Mouse (Mus musculus) midbrain, embryonic 14.5 days (tissue): ENCODE measurements at regions not wholly inside any gene's neighbourhood (a gene's known extent, or its start where the extent isn't known, plus 50 kb on each side); places are given as distances from the start of the nearest gene placed in this dataset.

Experiments
- ATAC-seq: fragments of 200-750 bp; cut with Nextera tagmentation; 2 replicates; pipeline ENCODE4 v1.8.0; 2017; ENCODE audit warnings: moderate number of reproducible peaks, moderate library complexity; ENCODE audit not compliant: low FRiP score, low TSS enrichment
- DNase-seq: peaks from one replicate; pipeline ENCODE4 v3.0.0-alpha.2; 2015
- H3K27ac ChIP-seq: fragments of 300-500 bp; sonication (generic); replicated peaks from 2 replicates; pipeline ENCODE4 v1.5.1; 2014; ENCODE audit warnings: mild to moderate bottlenecking, low read depth, low read length, moderate library complexity
- H3K27me3 ChIP-seq: fragments of 300-500 bp; sonication (generic); 2 replicates; pipeline ENCODE4 v1.6.1; 2014; ENCODE audit warnings: low read length, control low read depth, mixed read lengths; ENCODE audit not compliant: control insufficient read depth, insufficient read depth
- H3K36me3 ChIP-seq: fragments of 300-500 bp; sonication (generic); 2 replicates; pipeline ENCODE4 v1.6.1; 2014; ENCODE audit warnings: low read length, control low read depth; ENCODE audit not compliant: control insufficient read depth, insufficient read depth
- H3K4me1 ChIP-seq: fragments of 300-500 bp; sonication (generic); 2 replicates; pipeline ENCODE4 v1.6.1; 2014; ENCODE audit warnings: mild to moderate bottlenecking, antibody characterized with exemption, low read length, control low read depth; ENCODE audit not compliant: control insufficient read depth, insufficient read depth
- H3K4me2 ChIP-seq: fragments of 300-500 bp; sonication (generic); 2 replicates; pipeline ENCODE4 v1.6.1; 2014; ENCODE audit warnings: mild to moderate bottlenecking, low read length, moderate library complexity
- H3K4me3 ChIP-seq: fragments of 300-500 bp; sonication (generic); replicated peaks from 2 replicates; pipeline ENCODE4 v1.5.1; 2014; ENCODE audit warnings: low read depth, low read length
- H3K9ac ChIP-seq: fragments of 300-500 bp; sonication (generic); replicated peaks from 2 replicates; pipeline ENCODE4 v1.6.1; 2014; ENCODE audit warnings: mild to moderate bottlenecking, low read length, moderate library complexity
- H3K9me3 ChIP-seq: fragments of 300-500 bp; sonication (generic); 2 replicates; pipeline ENCODE4 v1.6.1; 2016; ENCODE audit warnings: low read length, control low read depth, mixed read lengths; ENCODE audit not compliant: control insufficient read depth
- WGBS: fragments of 180-500 bp; shearing (Covaris S2); extraction: QIAGEN DNeasy Blood & Tissue Kit; methylation state at CpG from one replicate; pipeline ENCODE4 v1.1.7; 2014; 5-methylcytosine and 5-hydroxymethylcytosine counted together

DNA sequence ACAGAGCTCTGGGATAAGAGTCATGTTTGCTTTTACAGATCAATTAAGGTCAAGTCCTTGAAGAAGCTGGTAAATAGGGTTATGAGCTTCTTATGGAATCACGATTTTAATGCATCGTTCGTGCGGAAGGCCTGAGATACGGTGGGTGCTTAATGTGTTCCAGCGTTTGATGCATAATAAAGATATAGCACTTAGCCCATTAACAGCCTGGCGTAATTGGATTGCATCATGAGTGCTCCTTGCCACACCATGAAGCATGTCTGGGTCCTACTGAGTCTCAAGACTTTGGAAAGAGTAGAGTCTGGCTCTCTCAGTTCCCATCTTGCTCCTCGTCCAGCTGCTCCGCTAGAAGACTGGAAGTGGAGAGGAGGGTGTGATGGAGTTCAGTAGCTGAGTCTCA lies 72.6 kb downstream of the Zfp36l1 start:
- no peaks in the 10 kb centered on the region for H3K27me3 ChIP-seq
- ATAC-seq (no peak), DNase-seq (no peak)
- H3K9me3 ChIP-seq, result no peaks in the 10 kb centered on the region
- H3K4me2 ChIP-seq, result no peak overlapping the region
- no peak overlapping the region for H3K27ac ChIP-seq
- no peak overlapping the region for H3K4me3 ChIP-seq
- no peak overlapping the region for H3K9ac ChIP-seq
- 93% methylated on average over 9 of the region's 9 CpGs for whole genome bisulfite sequencing
- no peaks in the 10 kb centered on the region for H3K36me3 ChIP-seq
- H3K4me1 ChIP-seq, result no peaks in the 10 kb centered on the region

DNA sequence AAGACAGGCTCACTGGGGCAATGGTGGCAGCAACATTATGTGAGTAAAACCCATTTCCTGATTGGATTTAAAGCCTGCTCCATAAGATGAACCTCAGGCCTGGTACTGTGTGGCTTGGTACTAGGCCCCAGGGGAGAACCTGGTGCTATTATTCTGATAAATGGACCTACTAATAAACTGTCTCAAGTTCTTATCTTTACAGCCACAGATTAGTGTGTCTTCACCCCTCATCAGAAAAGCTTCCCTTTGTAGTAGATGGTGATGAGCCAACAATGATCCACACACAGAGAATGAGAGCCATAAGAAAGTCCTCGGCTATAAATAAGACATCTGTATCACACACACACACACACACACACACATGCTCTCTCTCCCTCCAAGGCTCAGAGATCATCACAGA lies 73.7 kb downstream of the Zfp36l1 start:
- no peak overlapping the region for H3K4me3 ChIP-seq
- ATAC-seq, result no peak
- H3K36me3 ChIP-seq, result no peaks in the 10 kb centered on the region
- H3K4me1 ChIP-seq, result no peaks in the 10 kb centered on the region
- H3K27me3 ChIP-seq, result no peaks in the 10 kb centered on the region
- H3K4me2 ChIP-seq, result no peak overlapping the region
- 81% methylated on average over 1 of the region's 1 CpGs for WGBS
- no peak overlapping the region for H3K9ac ChIP-seq
- H3K27ac ChIP-seq, result no peak overlapping the region
- DNase-seq, result no peak
- H3K9me3 ChIP-seq, result no peaks in the 10 kb centered on the region

GRCm38 (mm10) chr12:80035500-80036271 lies 77.1 kb downstream of the Zfp36l1 start:
- 85% methylated on average over 6 of the region's 6 CpGs for WGBS
- Histone ChIP-seq H3K27me3 (no peaks in the 10 kb centered on the region), H3K27ac (no peak overlapping the region), H3K36me3 (no peaks in the 10 kb centered on the region), H3K9ac (no peak overlapping the region), H3K4me1 (no peaks in the 10 kb centered on the region), H3K4me2 (no peak overlapping the region), H3K4me3 (no peak overlapping the region), H3K9me3 (no peaks in the 10 kb centered on the region)
- DNase-seq (no peak), ATAC-seq (no peak)

- 63% methylated on average over 4 of the region's 4 CpGs for WGBS
- DNase-seq, result no peak
Measured at GRCm38 (mm10) chr12:80034963-80035411, 77.8 kb downstream of the Zfp36l1 start.

DNA sequence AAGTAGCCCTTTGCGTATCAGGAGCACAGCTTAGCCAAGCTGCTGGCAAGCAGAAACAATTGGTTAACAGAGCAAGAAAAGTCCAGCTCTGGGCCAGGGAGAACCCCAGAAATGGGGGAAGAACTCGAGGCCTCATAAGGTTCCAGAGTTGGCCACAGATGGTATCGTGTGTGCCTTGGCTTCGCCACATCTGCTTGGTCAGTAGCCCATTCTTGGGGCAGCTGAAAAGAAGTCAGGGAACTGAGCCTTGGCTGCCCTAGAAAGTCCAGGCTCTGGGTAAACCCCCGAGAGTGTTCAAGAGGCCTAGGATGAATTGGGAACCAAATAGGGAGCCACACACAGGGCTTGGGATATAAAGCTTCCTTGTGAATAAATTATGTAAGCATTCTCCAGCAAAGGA lies 78.7 kb downstream of the Zfp36l1 start:
- ATAC-seq (no peak), DNase-seq (no peak)
- H3K36me3 ChIP-seq, result no peaks in the 10 kb centered on the region
- 90% methylated on average over 5 of the region's 5 CpGs for WGBS
- no peak overlapping the region for H3K4me3 ChIP-seq
- H3K4me1 ChIP-seq, result no peaks in the 10 kb centered on the region
- no peak overlapping the region for H3K9ac ChIP-seq
- no peak overlapping the region for H3K27ac ChIP-seq
- H3K27me3 ChIP-seq, result no peaks in the 10 kb centered on the region
- H3K9me3 ChIP-seq, result no peaks in the 10 kb centered on the region
- H3K4me2 ChIP-seq, result no peak overlapping the region

More at GRCm38 (mm10) chr12:80034963-80035411, 77.8 kb downstream of the Zfp36l1 start:
- H3K4me2 ChIP-seq, result no peak overlapping the region
- H3K4me1 ChIP-seq, result no peaks in the 10 kb centered on the region
- H3K9ac ChIP-seq, result no peak overlapping the region
- no peak overlapping the region for H3K4me3 ChIP-seq
- H3K27me3 ChIP-seq, result no peaks in the 10 kb centered on the region
- no peaks in the 10 kb centered on the region for H3K36me3 ChIP-seq
- no peaks in the 10 kb centered on the region for H3K9me3 ChIP-seq
- ATAC-seq, result no peak
- H3K27ac ChIP-seq, result no peak overlapping the region

DNA sequence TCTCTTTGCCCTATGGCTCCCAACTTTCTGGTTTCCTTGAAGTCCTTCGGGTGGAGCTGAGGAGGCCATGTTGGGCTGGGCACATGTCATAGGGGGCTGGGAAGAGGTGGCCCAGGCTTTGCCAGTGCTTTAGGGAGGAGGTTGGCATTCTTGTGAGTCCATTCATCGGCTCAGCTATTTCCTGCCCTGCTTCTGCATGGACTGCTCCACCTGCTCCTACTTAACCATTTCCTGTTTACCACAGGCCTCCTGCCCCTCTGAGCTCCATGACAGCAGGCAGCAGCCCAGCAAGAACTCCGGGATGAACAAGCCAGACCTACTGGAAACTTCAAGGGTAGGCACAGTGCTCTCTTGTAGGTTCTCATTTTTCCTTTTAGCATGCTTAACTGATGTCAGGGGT lies 80.3 kb downstream of the Zfp36l1 start:
- no peaks in the 10 kb centered on the region for H3K4me1 ChIP-seq
- H3K4me2 ChIP-seq, result no peak overlapping the region
- no peaks in the 10 kb centered on the region for H3K9me3 ChIP-seq
- no peak overlapping the region for H3K9ac ChIP-seq
- no peak for DNase-seq
- 91% methylated on average over 3 of the region's 3 CpGs for WGBS
- H3K4me3 ChIP-seq, result no peak overlapping the region
- ATAC-seq, result no peak
- H3K27me3 ChIP-seq, result no peaks in the 10 kb centered on the region
- no peak overlapping the region for H3K27ac ChIP-seq
- H3K36me3 ChIP-seq, result no peaks in the 10 kb centered on the region

DNA sequence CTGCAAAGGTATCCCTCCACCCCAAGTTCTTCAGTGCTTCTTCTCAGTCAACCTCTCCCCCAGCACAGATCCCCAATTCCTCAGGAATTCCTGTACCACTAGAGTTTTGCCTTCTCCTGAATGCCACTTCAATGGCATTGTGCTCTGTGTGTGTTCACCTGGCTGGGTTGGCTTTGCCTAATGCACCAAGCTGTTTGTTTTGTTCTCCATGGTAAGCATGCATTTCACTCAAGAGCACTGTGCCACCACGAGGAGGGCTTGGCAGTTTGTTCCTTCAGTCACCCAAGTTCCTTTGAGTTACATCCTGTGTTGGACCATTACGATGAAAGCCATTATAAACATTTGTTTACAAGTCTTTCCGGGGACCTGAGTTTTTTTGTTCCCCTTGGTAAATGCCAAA lies 84.5 kb downstream of the Zfp36l1 start:
- Histone ChIP-seq H3K36me3 (no peaks in the 10 kb centered on the region), H3K4me2 (no peak overlapping the region), H3K27me3 (no peaks in the 10 kb centered on the region), H3K9ac (no peak overlapping the region), H3K9me3 (no peaks in the 10 kb centered on the region), H3K4me1 (no peaks in the 10 kb centered on the region), H3K27ac (no peak overlapping the region), H3K4me3 (no peak overlapping the region)
- DNase-seq (no peak), ATAC-seq (no peak)
- WGBS, result 85% methylated on average over 3 of the region's 3 CpGs

- DNase-seq, result peak; percentile 72
- WGBS, result 8% methylated on average over 18 of the region's 18 CpGs
- H3K9ac ChIP-seq, result no peak overlapping the region
Measured at GRCm38 (mm10) chr12:80023107-80024078, 89.4 kb downstream of the Zfp36l1 start.

More at GRCm38 (mm10) chr12:80023107-80024078, 89.4 kb downstream of the Zfp36l1 start:
- Histone ChIP-seq H3K9me3 (no peaks in the 10 kb centered on the region), H3K4me3 (no peak overlapping the region), H3K27me3 (no peaks in the 10 kb centered on the region), H3K4me1 (peaks cover 27% of the 10 kb centered on the region), H3K36me3 (no peaks in the 10 kb centered on the region), H3K4me2 (peak overlapping the region; percentile 37), H3K27ac (peak overlapping the region; percentile 62)
- ATAC-seq, result peak; percentile 55; the same call in 1 of the 2 replicates
